Mouse (Mus musculus): Measurements from ENCODE around the gene Aktip. TPM values are rescaled to one million over a fixed set of nuclear protein-coding genes. Genes with fewer than 3 reads are reported as not detected.

Gene Aktip
- total RNA-seq, 4 experiments from 2014 or later: 60.2 to 65.7 (median 62.4) TPM

DNA sequence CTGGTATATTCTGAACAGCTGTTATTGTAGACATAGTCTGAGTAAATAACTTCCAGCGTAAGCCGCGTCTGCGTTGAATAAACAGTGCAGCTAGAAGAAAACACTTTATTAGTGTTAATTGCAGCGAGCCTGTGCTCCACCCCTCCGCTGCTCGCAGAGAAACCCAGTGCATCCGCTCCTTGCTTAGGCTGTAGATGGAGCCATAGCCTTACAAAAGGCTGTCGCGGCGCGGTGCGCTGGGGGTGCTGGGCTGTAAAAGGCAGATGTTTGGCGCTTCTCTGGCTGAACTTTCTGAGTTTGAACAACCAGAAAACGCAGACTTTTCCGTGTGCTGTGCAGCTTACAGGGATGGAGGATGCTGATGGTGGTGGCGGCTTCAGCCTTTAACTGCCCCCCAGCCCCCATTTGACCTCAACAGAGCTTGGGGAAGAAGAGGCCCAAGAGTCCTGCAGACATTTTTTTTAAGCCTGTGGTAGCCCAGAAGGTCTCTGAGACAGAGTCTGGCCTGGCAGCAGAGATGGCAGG is 8.9 kb downstream of the Aktip start:
- peak; percentile 16 for DNase-seq (ENCODE audit: low spot score)

- DNase-seq (ENCODE audit: low spot score): no peak
Observed at GRCm38 (mm10) chr8:91188152-91188551, 11.6 kb downstream of the Aktip start.

DNA sequence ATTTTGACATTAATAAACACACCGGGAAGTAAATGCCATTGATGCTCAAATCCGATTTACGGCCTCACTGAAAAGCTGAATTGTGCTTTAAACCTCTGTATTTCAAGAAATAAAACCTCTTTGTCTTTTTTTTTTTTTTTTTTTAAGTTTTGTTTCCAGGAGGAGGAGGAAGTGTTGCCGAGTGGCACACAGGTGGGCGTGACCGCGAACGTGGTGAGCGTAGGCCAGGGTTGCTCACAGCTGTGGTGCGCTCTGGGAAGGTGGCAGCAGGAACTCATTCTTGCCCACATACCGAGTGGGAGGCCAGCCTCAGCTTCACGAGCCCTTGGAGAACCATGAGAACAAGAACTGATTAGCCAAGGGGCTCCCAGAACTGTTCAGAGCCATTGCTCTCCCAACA is 13.4 kb downstream of the Aktip start:
- no peak for DNase-seq (ENCODE audit: low spot score)

- no peak for DNase-seq (ENCODE audit: low spot score)
Observed at GRCm38 (mm10) chr8:91177708-91178107, 22.1 kb downstream of the Aktip start.

- DNase-seq (ENCODE audit: low spot score): no peak
Observed at GRCm38 (mm10) chr8:91176176-91176575, 23.6 kb downstream of the Aktip start.

- DNase-seq (ENCODE audit: low spot score): no peak
Observed at GRCm38 (mm10) chr8:91171605-91172004, 28.2 kb downstream of the Aktip start.

- DNase-seq (ENCODE audit: low spot score): no peak
Observed at GRCm38 (mm10) chr8:91170914-91171313, 28.9 kb downstream of the Aktip start.

GRCm38 (mm10) chr8:91170152-91170551 is 29.6 kb downstream of the Aktip start:
- no peak for DNase-seq (ENCODE audit: low spot score)

DNA sequence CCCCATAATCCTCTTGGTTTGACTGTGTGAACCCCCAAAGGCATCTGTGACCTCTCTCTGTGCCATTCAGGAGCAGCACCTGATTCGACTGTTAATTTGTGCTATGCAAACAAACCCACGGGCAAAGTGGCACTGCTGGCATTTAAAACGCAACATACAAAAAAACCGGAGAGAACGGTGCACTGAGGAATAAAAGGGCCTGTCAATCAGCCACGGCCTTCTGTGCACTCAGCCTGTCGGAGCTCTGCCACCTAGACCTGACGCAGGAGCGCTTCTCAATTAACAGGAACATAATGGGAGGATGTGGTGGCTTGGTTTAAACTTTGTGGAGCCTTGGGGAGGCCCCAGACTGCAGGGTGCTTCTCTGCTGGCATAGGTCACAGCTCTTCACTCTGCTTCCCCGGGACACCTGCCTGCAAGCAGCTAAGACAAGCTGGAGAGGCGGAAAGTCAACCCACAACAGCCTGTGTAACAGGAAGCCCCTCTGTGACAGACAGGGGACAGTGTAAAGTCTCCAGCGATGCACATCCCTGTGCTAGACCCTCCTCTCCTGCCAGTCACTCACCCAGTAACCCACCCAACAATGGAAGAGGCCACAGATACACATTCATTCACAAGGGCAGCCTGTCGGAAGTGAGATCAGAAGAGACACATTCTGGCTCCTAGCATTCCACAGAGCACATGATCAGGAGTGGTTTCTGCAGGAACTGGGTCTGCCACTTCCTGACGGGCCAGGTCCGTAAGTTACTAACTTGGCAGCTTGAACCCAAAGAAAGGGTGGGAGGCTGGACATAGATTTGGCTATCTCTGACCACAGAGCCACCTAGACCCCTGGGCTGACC is 39.6 kb downstream of the Aktip start:
- no peak for DNase-seq (ENCODE audit: low spot score)

DNA sequence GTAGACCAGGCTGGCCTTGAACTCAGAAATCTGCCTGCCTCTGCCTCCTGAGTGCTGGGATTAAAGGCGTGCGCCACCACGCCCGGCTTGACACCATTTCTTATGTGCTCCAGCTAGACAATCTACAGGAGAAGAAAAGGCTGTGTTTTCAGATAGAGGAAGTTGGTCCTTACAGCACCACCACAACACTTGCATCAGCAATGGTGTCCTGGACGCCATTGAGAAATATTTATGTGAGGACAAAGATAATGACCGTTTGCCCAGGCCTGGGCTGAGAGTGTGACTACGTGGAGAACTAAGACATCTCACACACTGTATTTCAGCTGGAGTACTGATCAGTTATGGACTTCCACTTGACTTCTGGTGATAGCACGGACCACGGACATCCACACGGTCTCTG is 41.2 kb downstream of the Aktip start:
- DNase-seq (ENCODE audit: low spot score): no peak

DNA sequence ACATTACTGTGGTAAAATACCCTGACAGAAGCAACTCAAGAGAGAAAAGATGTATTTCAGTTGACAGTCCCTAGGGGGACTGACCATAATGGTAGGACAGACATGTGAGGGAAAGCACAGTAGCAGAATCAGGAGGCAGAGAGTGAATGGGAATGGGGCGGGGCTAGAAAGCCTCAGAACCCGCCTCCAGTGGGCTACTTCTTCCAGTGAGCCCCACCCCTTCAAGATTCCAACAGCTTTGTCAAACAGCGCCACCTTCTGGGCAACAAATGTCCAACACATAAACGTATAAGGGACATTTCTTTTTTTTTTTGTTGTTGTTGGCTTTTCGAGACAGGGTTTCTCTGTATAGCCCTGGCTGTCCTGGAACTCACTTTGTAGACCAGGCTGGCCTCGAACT is 45.2 kb downstream of the Aktip start:
- no peak for DNase-seq (ENCODE audit: low spot score)

DNA sequence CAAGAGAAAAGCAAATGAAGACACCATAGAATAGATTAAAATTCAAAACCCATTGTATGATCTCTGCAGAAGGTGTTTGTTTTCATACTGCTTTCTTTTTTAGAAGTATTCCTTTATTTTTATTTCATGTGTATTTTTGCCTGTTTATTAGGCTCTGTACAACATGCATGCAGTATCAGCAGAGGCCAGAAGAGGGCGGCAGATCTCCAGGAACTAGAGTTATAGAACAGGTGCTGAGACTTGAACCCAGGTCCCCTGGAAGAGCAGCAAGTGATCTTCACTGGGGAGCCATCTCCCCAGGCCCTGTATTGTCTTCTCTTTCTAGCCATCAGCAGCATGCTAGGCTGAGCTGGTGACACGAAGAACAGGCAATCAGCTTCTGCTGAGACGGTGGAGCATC is 45.9 kb downstream of the Aktip start:
- no peak for DNase-seq (ENCODE audit: low spot score)

DNA sequence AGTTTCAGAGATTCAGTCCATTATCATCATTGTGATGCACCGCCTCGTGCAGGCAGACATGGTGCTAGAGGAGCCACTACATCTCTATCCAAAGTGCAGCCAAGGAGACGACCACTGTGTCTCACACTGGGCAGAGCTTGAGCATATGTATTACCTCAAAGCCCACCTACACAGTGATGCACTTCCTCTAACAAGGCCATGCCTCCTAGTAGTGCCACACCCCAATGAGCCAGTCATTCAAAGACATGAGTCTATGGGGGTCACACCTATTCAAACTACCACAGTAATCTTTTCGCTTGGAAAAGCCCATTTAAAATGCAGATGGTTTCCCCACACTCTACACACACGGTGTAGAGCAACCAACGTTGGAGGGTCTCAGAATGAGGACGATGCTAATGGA is 48.2 kb downstream of the Aktip start:
- DNase-seq (ENCODE audit: low spot score): no peak

DNA sequence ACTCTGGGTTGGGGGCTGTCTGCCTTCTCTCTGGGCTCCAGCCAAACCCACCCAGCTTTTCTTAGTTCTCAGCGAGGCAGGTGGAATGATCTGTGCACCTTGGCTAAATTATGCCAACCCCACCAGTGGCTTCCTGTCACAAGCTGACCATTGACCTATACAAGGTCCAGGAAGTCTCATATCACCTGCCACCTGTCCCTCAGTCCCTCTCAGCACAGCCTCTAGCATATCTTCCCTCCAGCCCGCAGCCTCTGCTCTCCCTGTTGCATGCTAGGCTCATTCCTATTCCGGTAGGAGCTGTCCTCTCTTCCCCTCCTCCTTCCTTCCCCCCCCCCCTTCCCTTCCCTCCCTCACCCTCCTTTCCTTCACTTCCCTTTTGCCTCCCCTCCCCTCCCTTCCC is 50.5 kb downstream of the Aktip start:
- no peak for DNase-seq (ENCODE audit: low spot score)

DNA sequence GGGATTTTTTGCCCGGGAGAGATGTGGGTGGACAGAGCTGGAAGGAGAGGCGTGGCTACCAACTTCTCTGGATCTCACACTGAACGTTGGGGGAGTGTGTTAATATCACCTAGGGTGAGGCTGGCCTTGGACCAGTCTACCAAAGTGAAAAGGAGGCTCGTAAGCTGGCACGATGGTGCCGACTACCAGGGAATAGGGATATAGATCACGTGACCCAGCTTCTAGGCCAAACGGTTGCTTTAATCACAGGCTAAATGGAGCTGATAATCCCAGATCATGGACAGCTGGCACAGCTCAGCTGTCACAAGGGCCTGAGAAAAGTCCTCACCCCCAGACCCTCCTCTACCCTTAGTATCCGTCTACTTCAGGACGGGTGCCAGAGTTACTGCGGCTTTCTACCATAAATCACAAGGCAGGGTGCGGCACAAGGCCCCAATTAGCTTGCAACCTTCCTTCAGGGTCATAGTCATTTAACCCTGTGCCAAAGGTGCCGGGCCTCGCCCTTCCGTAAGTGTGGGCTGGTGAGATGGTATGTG is 51.1 kb downstream of the Aktip start:
- no peak for DNase-seq (ENCODE audit: low spot score)

DNA sequence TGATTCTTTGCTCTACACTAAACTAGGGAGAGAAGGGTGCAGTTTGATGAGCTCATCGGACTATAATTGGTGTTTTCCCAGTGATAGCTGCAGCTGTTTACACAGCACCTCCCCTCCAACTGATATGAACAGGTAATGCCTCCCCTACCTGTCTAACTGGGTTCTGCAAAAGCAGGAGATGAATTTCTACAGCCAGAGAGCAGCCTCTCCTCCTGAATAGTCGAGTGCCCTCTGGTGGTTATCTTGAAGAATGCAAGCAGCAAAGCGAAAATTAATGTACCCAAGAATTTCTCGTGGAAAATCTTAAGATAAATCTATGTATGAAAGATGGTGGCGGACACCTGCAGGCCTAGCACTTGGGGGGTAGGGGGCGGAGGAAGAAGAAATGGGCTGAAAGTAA is 52.1 kb downstream of the Aktip start:
- DNase-seq (ENCODE audit: low spot score): peak; percentile 52

GRCm38 (mm10) chr8:91140828-91141227 is 58.9 kb downstream of the Aktip start:
- no peak for DNase-seq (ENCODE audit: low spot score)

DNA sequence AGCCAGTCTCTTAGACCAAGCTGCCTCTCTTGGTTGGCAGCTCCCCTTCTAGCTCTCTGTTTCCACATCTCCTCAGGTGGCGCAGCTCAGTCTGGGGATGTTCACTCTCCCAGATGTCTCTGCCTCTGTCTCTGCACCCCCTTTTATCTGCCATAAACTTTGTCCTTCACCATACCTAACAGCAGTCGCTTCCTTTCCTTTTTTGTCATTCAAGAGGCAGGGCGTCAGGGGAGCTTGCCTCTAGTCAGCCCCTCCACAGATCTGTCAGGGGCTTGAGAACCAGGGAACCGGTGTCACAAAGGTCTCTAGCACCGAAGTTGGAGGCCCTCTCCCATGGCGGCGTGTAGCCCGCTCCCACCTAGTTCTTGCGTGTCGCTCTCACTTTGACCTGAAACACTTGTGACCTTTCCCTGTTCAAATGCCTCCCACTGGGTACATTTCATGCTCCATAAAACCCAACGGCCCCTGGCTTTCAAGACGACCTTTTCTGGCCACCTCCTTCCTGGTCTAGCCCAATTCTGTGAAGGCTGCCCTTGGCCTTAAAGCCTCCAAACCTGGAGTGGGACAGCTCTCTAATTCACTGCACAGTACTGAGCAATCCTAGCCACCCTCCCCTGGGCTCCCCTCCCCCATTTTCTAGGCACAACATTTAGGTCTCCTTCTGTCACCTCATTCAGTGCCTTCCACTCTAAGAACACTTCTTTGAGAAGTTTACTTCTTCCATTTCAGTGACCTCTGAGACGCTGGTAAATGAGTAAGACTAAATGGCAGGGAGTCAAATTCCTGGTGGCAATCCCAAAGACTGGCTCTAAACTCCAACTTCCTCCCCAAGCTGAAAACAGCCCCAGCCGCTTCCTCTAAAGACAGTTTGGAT is 64.2 kb downstream of the Aktip start:
- no peak for DNase-seq (ENCODE audit: low spot score)

- DNase-seq (ENCODE audit: low spot score): no peak
Observed at GRCm38 (mm10) chr8:91134659-91135058, 65.1 kb downstream of the Aktip start.

DNA sequence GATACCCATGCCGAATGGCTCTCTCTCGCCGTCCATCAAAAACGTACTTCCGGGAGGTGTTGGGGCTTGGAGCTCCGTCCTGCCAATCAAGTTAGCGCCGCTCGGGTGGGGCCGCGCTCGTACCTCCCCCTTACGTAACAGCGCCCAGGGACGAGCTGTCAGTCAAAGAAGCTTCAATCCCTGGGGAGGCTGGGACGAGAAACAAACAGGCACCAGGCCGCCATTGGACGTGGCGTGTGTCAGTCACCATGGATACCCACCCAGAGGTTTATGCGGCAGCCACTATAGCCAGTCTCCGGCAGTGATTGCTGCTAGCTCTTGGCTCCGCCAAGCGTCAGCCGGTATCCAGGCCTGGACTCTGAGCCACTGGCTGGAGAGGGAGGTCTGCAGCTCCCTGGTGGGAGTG is 65.7 kb downstream of the Aktip start:
- DNase-seq (ENCODE audit: low spot score): peak; percentile 99

DNA sequence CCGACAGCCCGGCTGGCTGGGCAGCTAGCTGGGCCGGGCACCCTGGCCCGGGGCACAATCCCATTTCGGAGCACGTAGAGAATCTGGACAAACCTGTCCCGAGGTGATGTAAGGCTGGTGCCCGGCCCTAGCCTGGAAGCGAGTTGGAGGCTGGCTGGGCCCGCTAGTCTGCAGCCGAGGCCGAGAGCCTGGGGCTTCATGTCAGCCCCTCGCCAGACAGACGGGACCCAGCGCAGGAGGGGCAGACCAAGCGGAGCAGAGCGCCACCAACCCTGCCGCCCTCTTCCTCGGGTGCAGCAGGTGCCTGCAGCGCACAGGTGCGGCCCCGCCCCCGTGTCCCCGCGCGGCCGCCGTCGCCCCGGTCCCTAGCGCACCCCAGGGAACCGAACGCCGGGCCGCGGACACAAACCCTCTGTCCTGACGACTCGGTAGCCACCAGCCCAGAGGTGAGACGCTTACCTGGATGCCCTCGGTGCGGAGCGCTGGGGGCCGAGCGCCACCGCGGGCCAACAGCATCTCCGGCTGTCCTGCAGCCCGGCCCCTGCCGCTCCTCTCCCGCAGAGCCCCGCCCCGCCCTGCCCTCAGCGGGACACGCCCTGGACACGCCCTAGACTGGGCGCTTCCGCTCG is 66.2 kb downstream of the Aktip start:
- no peak for DNase-seq (ENCODE audit: low spot score)

- no peak for DNase-seq (ENCODE audit: low spot score)
Observed at GRCm38 (mm10) chr8:91132731-91133130, 67.0 kb downstream of the Aktip start.

All from heart, adult 8-10 months (tissue).